Mouse (Mus musculus) bone marrow macrophage, adult 2 months (primary cell): ENCODE data around the gene Sept10. TPM values are rescaled to one million over a fixed set of nuclear protein-coding genes. Genes with fewer than 3 reads are reported as not detected.

Experiments used
- H3K27ac ChIP-seq: 2 replicates; pipeline ENCODE4 v1.5.1; 2012; ENCODE audit warnings: low read depth, low read length; ENCODE audit not compliant: insufficient read depth
- H3K4me1 ChIP-seq: 2 replicates; pipeline ENCODE4 v1.6.1; 2012; ENCODE audit warnings: low read length; ENCODE audit not compliant: control insufficient read depth, insufficient read depth
- H3K4me3 ChIP-seq: 2 replicates; pipeline ENCODE4 v1.5.1; 2012; ENCODE audit warnings: mild to moderate bottlenecking, low read length, moderate library complexity; ENCODE audit not compliant: insufficient read depth
- CTCF ChIP-seq: IDR thresholded peaks from 2 replicates; pipeline ENCODE4 v1.5.1; 2012; ENCODE audit warnings: low read depth, mild to moderate bottlenecking, low read length, moderate library complexity
- POLR2A ChIP-seq: IDR thresholded peaks from 2 replicates; pipeline ENCODE4 v1.6.1; 2012; ENCODE audit warnings: mild to moderate bottlenecking, low read depth, low read length, borderline replicate concordance
- polyA plus RNA-seq: library from polyadenylated mRNA; stranded (reverse); fragments of >200 nt; gene quantifications from 2 replicates; pipeline ENCODE4 v1.2.4, GENCODE M21; 2012; ENCODE audit not compliant: missing spikeins, insufficient read depth, insufficient read length

Gene Sept10
- polyA plus RNA-seq, 1 experiment = 18.1 TPM

DNA sequence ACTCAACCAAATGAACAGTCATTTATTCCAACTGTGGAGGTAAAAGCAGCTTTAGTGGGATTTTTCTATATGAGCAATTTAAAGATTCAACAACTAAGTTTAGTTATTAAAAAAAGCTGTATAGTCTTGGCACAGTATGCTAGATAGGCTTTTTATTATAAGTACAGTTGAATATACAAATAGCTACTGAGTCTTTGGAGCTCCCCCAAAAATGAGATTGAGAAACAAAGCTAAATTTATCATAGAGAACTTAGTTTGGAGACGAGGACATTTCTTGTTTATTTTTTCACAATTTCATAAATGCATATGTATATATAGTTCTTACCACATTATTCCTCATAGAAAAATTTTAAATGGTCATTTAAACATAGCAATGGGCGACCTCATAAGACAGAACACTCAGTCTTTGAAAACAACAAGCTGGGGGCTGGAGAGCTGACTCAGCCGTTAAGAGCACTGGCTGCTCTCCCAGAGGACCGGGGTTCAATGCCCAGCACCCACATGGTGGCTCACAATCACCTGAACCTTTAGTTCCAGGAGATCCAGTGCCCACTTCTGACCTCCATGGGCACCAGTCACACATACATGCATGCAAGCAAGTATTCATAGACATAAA lies 7.7 kb upstream of the Sept10 start:
- H3K27ac ChIP-seq = no peak overlapping the region
- H3K4me1 ChIP-seq = peaks cover 27% of the 10 kb centered on the region
- no peak overlapping the region for H3K4me3 ChIP-seq
- TF ChIP-seq CTCF (no peak), POLR2A (no peak)

GRCm38 (mm10) chr10:59225137-59225536 lies 3.5 kb upstream of the Sept10 start:
- Histone ChIP-seq H3K4me3 (peak overlapping the region; percentile 8), H3K27ac (no peak overlapping the region), H3K4me1 (peaks cover 12% of the 10 kb centered on the region)
- TF ChIP-seq POLR2A (no peak), CTCF (no peak)

- H3K4me3 ChIP-seq = peak overlapping the region; percentile 97
- TF ChIP-seq CTCF = no peak
- no peak for TF ChIP-seq POLR2A
- H3K4me1 ChIP-seq = peaks cover 8% of the 10 kb centered on the region
- peak overlapping the region; percentile 24; the same call in 1 of the 2 replicates for H3K27ac ChIP-seq
Measured at GRCm38 (mm10) chr10:59223890-59224289, 2.2 kb upstream of the Sept10 start.

- peak overlapping the region; percentile 97 for H3K4me3 ChIP-seq
- H3K27ac ChIP-seq = no peak overlapping the region
- peaks cover 10% of the 10 kb centered on the region for H3K4me1 ChIP-seq
- TF ChIP-seq POLR2A = no peak
- no peak for TF ChIP-seq CTCF
Measured at GRCm38 (mm10) chr10:59223301-59223700, 1.7 kb upstream of the Sept10 start.

- Histone ChIP-seq H3K27ac (peak overlapping the region; percentile 82), H3K4me1 (peaks cover 10% of the 10 kb centered on the region), H3K4me3 (peak overlapping the region; percentile 97)
- TF ChIP-seq CTCF = no peak
Measured at GRCm38 (mm10) chr10:59222271-59223101, 839 bp upstream of the Sept10 start.

DNA sequence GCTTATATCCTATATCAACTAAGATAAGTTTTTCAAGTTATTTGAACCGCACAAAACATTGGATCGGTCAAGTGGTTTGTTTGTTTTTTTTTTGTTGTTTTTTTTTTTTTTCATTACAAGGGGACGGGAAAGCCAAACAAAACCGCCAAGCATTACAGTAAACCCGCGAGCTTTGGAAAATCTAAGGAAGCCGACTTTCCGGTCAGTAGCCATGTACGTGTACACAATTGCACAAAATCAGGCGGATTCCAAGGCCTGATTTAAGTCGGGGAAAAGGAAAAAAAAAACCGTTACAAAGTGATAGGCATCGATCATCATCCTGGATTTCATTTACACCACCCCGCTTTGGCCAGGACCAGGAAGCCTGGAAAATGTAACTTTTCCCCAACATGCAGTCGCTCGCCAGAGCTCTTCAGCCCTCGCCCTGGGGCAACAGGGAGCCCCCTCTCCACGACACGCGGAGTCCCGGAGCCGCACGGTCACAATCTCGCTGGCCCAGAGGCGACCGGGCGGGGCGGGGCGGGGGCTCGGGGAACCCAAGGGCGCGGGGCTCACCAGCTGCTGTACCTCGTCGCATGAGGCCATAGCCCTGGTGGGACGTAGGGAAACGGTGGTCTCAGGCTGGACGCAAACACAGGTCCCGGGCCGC lies 699 bp downstream of the Sept10 start:
- H3K27ac ChIP-seq = peak overlapping the region; percentile 94
- peaks cover 11% of the 10 kb centered on the region for H3K4me1 ChIP-seq
- no peak for TF ChIP-seq POLR2A
- TF ChIP-seq CTCF = no peak
- H3K4me3 ChIP-seq = peak overlapping the region; percentile 97

GRCm38 (mm10) chr10:59200011-59200410 lies 21.6 kb downstream of the Sept10 start:
- H3K27ac ChIP-seq = no peak overlapping the region
- no peak overlapping the region for H3K4me3 ChIP-seq
- no peak for TF ChIP-seq CTCF
- TF ChIP-seq POLR2A = no peak
- no peaks in the 10 kb centered on the region for H3K4me1 ChIP-seq

DNA sequence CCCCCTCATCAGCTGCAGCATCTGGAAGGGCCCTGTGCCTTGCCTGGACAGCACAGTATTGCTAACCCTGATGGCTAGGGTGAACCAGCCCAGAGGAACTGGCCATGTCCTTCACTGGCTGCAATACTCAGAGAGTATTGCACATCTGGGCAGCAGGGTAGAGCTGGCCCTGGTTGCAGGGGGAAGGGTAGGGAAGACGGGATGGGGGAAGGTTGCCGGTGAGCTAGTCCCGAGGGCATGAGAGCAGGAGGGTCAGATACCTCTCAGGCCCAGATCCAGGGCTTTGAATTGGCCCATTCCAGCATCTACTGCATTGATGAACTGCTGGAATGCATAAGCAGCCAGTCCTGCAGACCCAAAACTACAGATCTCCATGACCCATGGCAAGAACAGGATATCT lies 24.9 kb downstream of the Sept10 start:
- Histone ChIP-seq H3K27ac (no peak overlapping the region), H3K4me1 (no peaks in the 10 kb centered on the region), H3K4me3 (no peak overlapping the region)
- TF ChIP-seq CTCF (no peak), POLR2A (no peak)

- Histone ChIP-seq H3K4me3 (no peak overlapping the region), H3K27ac (no peak overlapping the region), H3K4me1 (no peaks in the 10 kb centered on the region)
- TF ChIP-seq POLR2A = no peak
- no peak for TF ChIP-seq CTCF
Measured at GRCm38 (mm10) chr10:59194891-59195290, 26.8 kb downstream of the Sept10 start.

- Histone ChIP-seq H3K27ac (no peak overlapping the region), H3K4me1 (no peaks in the 10 kb centered on the region), H3K4me3 (no peak overlapping the region)
- TF ChIP-seq POLR2A (no peak), CTCF (no peak)
Measured at GRCm38 (mm10) chr10:59182306-59182705, 39.3 kb downstream of the Sept10 start.
